Mouse (Mus musculus) activated CD4-positive, CD25-positive, alpha-beta regulatory T cell, adult 4 months (primary cell): ENCODE data around the gene Atp6v1g1. TPM values are rescaled to one million over a fixed set of nuclear protein-coding genes. Genes with fewer than 3 reads are reported as not detected.
A peak's percentile ranks its signal among the peaks of the same experiment; 100 is the strongest.

Experiments
- ATAC-seq: one replicate; pipeline ENCODE4 v1.8.0; 2017
- polyA plus RNA-seq, 2 experiments: library from polyadenylated mRNA; unstranded; fragments of 100-300 nt; shearing (Covaris generic); gene quantifications; one replicate each; pipeline ENCODE4 v1.2.1; 2017

The Atp6v1g1 gene
- polyA plus RNA-seq, 2 experiments from 2014 or later: 180 to 210 TPM

GRCm38 (mm10) chr4:63547799-63548198 lies 3.2 kb downstream of the Atp6v1g1 start:
- ATAC-seq: no peak

DNA sequence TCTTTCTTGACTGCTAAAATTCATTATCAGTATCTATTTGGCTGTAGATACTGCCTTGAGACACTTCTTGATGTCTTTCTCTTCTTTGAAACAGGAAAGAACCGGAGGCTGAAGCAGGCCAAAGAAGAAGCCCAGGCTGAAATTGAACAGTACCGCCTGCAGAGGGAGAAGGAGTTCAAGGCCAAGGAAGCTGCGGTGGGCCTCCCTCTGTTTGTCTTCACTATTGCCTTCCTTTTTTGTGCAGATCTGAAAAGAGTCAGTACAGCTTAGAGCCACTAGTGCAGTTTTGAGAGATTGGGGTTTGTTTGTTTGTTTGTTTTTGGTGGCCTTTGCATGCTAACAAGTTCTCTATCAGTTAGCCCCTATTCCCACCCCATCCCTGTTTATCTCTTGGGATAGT lies 3.9 kb downstream of the Atp6v1g1 start:
- no peak for ATAC-seq

- ATAC-seq: no peak
Measured at GRCm38 (mm10) chr4:63550908-63551307, 6.3 kb downstream of the Atp6v1g1 start.

DNA sequence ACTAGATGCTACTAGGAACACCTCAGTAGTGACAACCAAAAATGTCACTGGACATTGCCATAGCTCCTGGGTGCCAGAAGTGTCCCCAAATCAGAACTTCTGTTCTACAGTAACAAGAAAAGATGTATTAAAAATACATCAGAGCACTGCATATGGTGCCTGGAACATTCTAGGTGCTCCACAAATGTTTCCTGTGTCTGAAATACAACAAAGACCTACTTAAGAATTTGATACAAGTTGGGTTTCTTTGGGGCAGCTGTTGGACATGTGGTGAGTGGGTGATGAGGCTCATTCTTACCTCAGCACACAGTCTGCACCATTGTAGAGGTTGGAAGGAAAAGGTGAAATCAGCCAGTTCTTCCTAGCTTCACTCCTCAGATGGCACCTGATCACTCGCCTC lies 8.3 kb downstream of the Atp6v1g1 start:
- ATAC-seq: no peak

DNA sequence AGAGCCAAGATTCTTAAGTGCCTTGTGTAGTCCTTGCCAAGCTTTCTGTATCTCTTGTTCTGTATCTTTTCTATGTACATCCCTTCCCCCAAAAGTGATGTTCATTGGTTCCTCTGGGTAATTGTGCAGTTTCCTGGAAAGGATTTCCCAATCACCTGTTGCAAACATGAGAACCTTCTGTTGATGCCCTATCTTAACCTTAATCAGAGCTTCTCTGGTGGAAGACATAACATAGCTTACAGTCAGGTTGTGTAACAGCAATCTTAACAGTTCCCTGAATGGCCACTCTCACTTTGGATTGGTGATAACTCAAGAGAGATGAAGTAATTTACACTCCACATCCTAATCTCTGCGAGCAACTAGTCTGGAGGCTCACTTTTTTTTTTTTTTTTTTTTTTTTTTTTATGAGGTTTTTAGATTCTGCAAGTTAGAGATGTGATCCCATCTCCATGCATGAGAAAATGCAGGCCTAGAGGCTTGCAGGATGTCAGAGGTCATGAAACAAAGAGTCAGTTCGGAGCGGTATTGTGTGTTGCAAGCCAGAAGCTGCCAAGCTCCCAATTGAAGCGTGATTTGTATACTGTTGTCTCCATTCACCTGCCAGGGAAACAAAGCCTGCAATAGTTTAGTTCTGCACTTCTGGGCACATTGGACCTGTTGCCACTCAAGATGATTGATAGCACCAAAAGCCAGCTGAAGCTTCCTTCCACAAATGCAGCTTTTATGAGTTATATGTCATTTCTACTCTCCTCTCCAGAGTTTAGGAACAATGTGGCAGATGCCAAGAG lies 9.4 kb downstream of the Atp6v1g1 start:
- ATAC-seq: no peak

- ATAC-seq: no peak
Measured at GRCm38 (mm10) chr4:63554616-63555015, 10.0 kb downstream of the Atp6v1g1 start.

- ATAC-seq: no peak
Measured at GRCm38 (mm10) chr4:63555111-63555510, 10.5 kb downstream of the Atp6v1g1 start.

GRCm38 (mm10) chr4:63556665-63557064 lies 12.1 kb downstream of the Atp6v1g1 start:
- no peak for ATAC-seq

- no peak for ATAC-seq
Measured at GRCm38 (mm10) chr4:63557124-63558059, 12.8 kb downstream of the Atp6v1g1 start.

GRCm38 (mm10) chr4:63558407-63559081 lies 14.0 kb downstream of the Atp6v1g1 start, which contains the start of gene Tmem268:
Gene Tmem268, plus strand, starts transcription at chr4:63558781.
- peak; percentile 60 for ATAC-seq

GRCm38 (mm10) chr4:63559127-63559697 lies 14.6 kb downstream of the Atp6v1g1 start:
- ATAC-seq: no peak

DNA sequence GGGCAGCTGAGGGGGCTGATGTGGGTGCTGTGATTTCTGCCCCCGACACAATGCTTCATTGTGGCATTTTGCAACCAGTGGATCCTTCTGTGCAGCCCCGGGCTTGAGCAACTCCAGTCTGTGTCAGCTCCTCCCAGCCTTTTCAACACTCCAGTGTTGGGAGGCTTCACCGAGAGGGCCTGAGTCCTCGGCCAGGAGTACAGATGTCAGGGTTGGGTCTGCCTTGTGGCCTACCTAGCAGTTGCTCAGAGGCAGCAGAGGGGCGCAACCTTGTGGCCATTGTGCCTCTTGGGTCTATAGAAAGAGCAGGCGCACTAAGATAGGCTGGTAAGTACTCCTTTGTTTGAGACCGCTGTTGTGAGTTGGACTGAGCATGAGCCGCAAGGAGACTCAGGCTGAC lies 15.5 kb downstream of the Atp6v1g1 start:
- no peak for ATAC-seq

GRCm38 (mm10) chr4:63561861-63562675 lies 17.5 kb downstream of the Atp6v1g1 start:
- ATAC-seq: peak; percentile 47

DNA sequence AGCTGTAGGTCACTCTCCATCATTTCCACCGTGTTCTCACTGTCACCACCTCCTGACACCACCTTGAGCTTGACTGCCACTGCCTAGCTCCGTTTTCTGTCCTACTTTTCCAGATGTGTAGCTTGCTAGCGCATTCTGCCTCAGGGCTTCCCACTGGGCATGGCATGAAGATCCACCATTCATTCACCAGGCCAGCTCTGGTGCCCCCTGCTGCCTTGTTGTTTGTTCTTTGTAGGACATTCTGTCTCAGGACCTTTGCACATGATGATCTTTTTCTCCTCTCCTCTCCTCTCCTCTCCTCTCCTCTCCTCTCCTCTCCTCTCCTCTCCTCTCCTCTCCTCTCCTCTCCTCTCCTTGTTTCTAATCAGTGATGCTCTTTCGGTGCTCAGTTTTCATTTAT lies 18.2 kb downstream of the Atp6v1g1 start:
- no peak for ATAC-seq

GRCm38 (mm10) chr4:63567712-63568390 lies 23.3 kb downstream of the Atp6v1g1 start:
- no peak for ATAC-seq

DNA sequence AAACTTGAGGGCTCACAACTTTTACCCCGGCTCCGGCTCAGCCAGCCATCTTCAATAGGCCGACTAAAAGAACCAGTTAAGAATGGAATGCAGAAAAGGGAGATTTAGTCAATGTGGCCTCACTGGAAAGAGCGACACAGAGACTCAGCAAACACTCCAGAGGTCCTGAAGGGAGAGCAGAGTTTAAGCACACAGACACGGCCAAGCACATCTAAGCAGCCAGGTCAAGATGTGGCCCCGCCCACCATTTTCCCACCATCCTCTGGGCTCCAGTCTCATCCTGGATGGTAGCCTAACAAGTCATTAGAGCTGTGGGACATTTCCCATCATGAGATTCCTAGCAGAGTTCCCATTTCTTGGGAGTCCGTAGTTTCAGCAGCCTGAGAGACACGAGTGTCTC lies 24.8 kb downstream of the Atp6v1g1 start:
- ATAC-seq: no peak

GRCm38 (mm10) chr4:63570208-63570781 lies 25.7 kb downstream of the Atp6v1g1 start:
- ATAC-seq: no peak

DNA sequence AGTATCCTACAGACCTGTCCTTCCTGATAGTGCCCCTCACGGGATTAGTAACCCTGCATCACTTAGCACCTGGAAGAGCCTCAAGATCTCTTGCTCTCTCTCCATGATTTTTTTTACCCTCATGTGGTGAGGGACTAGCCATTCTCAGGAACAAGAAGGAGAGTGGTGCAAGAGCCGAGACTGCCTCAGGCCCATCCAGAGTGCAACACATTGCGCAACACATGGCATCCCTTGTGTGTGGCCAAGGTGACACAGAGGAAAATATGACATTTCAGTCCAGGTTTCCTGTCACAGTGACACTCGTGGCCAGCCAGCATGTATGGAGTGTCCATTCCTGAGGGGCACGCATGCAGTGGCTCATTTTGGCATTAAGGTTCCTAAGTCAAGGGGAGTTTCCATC lies 28.0 kb downstream of the Atp6v1g1 start:
- no peak for ATAC-seq

DNA sequence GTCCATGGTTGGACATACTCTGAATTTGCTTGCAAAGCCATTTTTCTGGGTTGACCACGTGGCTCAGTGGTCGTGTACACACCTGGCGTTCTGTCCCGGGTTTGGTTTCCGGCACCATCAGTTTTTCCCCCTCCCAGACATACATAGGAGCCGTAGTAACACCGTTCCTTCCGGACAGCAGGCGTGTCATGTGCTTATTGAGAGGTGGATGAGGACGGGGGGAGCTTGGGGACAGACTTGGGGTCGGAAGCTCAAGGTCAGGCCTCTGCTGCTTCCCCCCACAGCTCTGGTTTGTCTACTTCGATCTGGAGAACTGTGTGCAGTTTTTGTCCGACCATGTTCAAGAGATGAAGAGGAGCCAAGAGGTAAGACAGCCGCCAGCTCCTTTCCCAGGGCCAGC lies 35.1 kb downstream of the Atp6v1g1 start:
- no peak for ATAC-seq

- no peak for ATAC-seq
Measured at GRCm38 (mm10) chr4:63580078-63580477, 35.5 kb downstream of the Atp6v1g1 start.

- ATAC-seq: no peak
Measured at GRCm38 (mm10) chr4:63582580-63582979, 38.0 kb downstream of the Atp6v1g1 start.
